ENCODE assay signal across 13 mouse cellular contexts in the genomic region with DNA sequence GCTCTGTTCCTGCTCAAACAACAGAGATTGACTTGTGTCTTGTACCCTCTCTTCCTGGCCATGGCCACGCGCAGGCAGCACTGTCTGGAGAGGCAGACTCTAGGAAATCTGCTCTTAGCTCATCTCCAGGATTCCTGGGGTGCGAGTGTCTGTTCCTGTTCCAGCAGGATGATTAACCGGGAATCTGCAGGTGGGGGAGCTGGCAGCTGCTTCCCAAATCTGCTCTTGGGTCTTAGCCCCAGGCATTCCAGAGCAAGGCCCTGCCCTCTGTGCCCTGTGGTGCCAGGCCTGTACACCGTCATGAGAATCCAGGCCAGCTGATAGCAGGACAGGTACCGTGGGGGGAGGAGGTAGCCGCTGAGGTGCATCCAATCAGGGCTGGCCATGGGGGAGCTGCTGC. TPM values are rescaled to one million over a fixed set of nuclear protein-coding genes. Genes with fewer than 3 reads are reported as not detected.
A peak's percentile ranks its signal among the peaks of the same experiment; 100 is the strongest.
DNase-seq lines count a peak whose midpoint lies in the region; ATAC-seq and TF ChIP-seq lines count a peak whose summit lies in the region.
"Had no signal": no experiment of that assay in that cellular context is flagged by ENCODE, and none has a peak within 500 bp of the region (broad histone marks: within the 10 kb centered on the region; RNA-seq: fewer than 3 reads in every experiment).

No protein-coding gene starts in this region.

- no peaks in the 10 kb centered on the region for H3K36me3 ChIP-seq in heart, embryonic 16.5 days (ENCODE audit: control insufficient read depth, insufficient read depth)
- H3K36me3 ChIP-seq in lung, embryonic 14.5 days (ENCODE audit: insufficient read depth), result no peaks in the 10 kb centered on the region
- H3K36me3 ChIP-seq: liver, embryonic 15.5 days; neural tube, embryonic 12.5 days had no signal

- H3K27me3 ChIP-seq in heart, embryonic 16.5 days (ENCODE audit: control insufficient read depth, insufficient read depth, low read length), result no peaks in the 10 kb centered on the region
- H3K27me3 ChIP-seq in lung, embryonic 14.5 days (ENCODE audit: insufficient read depth, low read length), result no peaks in the 10 kb centered on the region
- H3K27me3 ChIP-seq: liver, embryonic 15.5 days; neural tube, embryonic 12.5 days had no signal

- peaks cover 7% of the 10 kb centered on the region for H3K4me1 ChIP-seq in heart, embryonic 16.5 days (ENCODE audit: control insufficient read depth, insufficient read depth, low read length)
- no peaks in the 10 kb centered on the region; the same call in 1 of the 2 replicates for H3K4me1 ChIP-seq in lung, embryonic 14.5 days (ENCODE audit: insufficient read depth)
- H3K4me1 ChIP-seq: liver, embryonic 15.5 days had no signal

- TF ChIP-seq CTCF in lung, embryonic 14.5 days (IDR thresholded peaks at IDR 0.05; ENCODE audit: low read depth), result no peak

- no peak overlapping the region for H3K4me2 ChIP-seq in heart, embryonic 16.5 days (ENCODE audit: low read depth, low read length)
- no peak overlapping the region for H3K4me2 ChIP-seq in lung, embryonic 14.5 days
- H3K4me2 ChIP-seq: liver, embryonic 15.5 days; neural tube, embryonic 12.5 days had no signal

- no peaks in the 10 kb centered on the region for H3K9me3 ChIP-seq in heart, embryonic 16.5 days (replicated peaks; ENCODE audit: control insufficient read depth, low read length)
- no peaks in the 10 kb centered on the region for H3K9me3 ChIP-seq in lung, embryonic 14.5 days (ENCODE audit: low read depth, low read length)
- H3K9me3 ChIP-seq: liver, embryonic 15.5 days; neural tube, embryonic 12.5 days had no signal

- peak overlapping the region; percentile 25; the same call in 1 of the 2 replicates for H3K27ac ChIP-seq in heart, embryonic 16.5 days (ENCODE audit: low read length)
- no peak overlapping the region for H3K27ac ChIP-seq in lung, embryonic 14.5 days (ENCODE audit: low read depth)
- H3K27ac ChIP-seq: liver, embryonic 15.5 days; neural tube, embryonic 12.5 days had no signal

- H3K9ac ChIP-seq in heart, embryonic 16.5 days (ENCODE audit: low read length), result no peak overlapping the region
- H3K9ac ChIP-seq in lung, embryonic 14.5 days, result no peak overlapping the region
- H3K9ac ChIP-seq: liver, embryonic 15.5 days; neural tube, embryonic 12.5 days had no signal

- no peak for DNase-seq in heart, adult 9 months (ENCODE audit: low spot score in 2 of 2)
- DNase-seq in lung, embryonic 14.5 days, result no peak
- DNase-seq in lung, postnatal 25 days (ENCODE audit: low spot score), result no peak
- DNase-seq in cerebellum, adult 11-12 months, result peak; percentile 94
- DNase-seq in cerebellum, postnatal 36 days, result peak; percentile 86 to 91
- no peak for DNase-seq in urinary bladder, postnatal 4 days (ENCODE audit: low spot score in 2 of 2)
- no peak for DNase-seq in adrenal gland, adult (ENCODE audit: inconsistent age in 2 of 2, low spot score in 1 of 2)
- DNase-seq: retina, postnatal 1 day had no signal

- WGBS in heart, embryonic 16.5 days, result 61% methylated on average over 7 of the region's 7 CpGs
- WGBS in lung, embryonic 14.5 days, result 69% methylated on average over 7 of the region's 7 CpGs

- ATAC-seq in heart, embryonic 16.5 days (replicated peaks; ENCODE audit: extremely low read depth, insufficient read depth, low FRiP score), result 0 out of 2 replicates have a peak, but pooled peaks have one; percentile 7
- ATAC-seq in lung, embryonic 14.5 days (ENCODE audit: insufficient read depth), result peak; percentile 21; the same call in 1 of the 2 replicates
- ATAC-seq: activated CD4-positive, CD25-positive, alpha-beta regulatory T cell, adult 4 months; intestine, postnatal 0 days had no signal

- no peak overlapping the region for H3K4me3 ChIP-seq in heart, embryonic 16.5 days (ENCODE audit: low read length)
- H3K4me3 ChIP-seq in lung, embryonic 14.5 days (ENCODE audit: low read depth, low read length), result no peak overlapping the region
- H3K4me3 ChIP-seq: liver, embryonic 15.5 days; neural tube, embryonic 12.5 days had no signal

RNA-seq across cellular contexts. Expression of gene Megf6, which starts 34.0 kb away (rescaled TPM):
- polyA plus RNA-seq in heart, embryonic 16.5 days (2015; fragmentation: Nextera tagmentation; extraction: Ambion mirVana), result 33.8 and 38.8 TPM in 2 replicates
- 14.8 and 18.0 TPM in 2 replicates for polyA plus RNA-seq in lung, embryonic 14.5 days (2014; fragmentation: Nextera tagmentation; extraction: Ambion mirVana)
- polyA plus RNA-seq: activated CD4-positive, CD25-positive, alpha-beta regulatory T cell, adult 4 months had no signal

RNA-seq across cellular contexts. Expression of gene Tprgl, which starts 44.1 kb away (rescaled TPM):
- 143 and 147 TPM in 2 replicates for polyA plus RNA-seq in heart, embryonic 16.5 days (2015; fragmentation: Nextera tagmentation; extraction: Ambion mirVana)
- polyA plus RNA-seq in lung, embryonic 14.5 days (2014; fragmentation: Nextera tagmentation; extraction: Ambion mirVana), result 142 and 151 TPM in 2 replicates

Comparison
In these comparisons a context has a peak if more than half of its experiments do, and no peak if none do; other contexts are left out.
1. DNase-seq: peak in cerebellum, adult 11-12 months (single experiment) and cerebellum, postnatal 36 days (2 of 2); none in heart, adult 9 months (0 of 2), lung, embryonic 14.5 days (single experiment), lung, postnatal 25 days (single experiment), urinary bladder, postnatal 4 days (0 of 2) and adrenal gland, adult (0 of 2).